ENCODE assay signal across 26 mouse cellular contexts in genomic region chr5:101666091-101666490, GRCm38 (mm10). TPM values are rescaled to one million over a fixed set of nuclear protein-coding genes. Genes with fewer than 3 reads are reported as not detected.
DNase-seq lines count a peak whose midpoint lies in the region; ATAC-seq and TF ChIP-seq lines count a peak whose summit lies in the region.
"Had no signal": no experiment of that assay in that cellular context is flagged by ENCODE, and none has a peak within 500 bp of the region (broad histone marks: within the 10 kb centered on the region; RNA-seq: fewer than 3 reads in every experiment).

No protein-coding gene starts in this region.

- H3K36me3 ChIP-seq in heart, embryonic 13.5 days: no peaks in the 10 kb centered on the region
- no peaks in the 10 kb centered on the region for H3K36me3 ChIP-seq in lung, embryonic 15.5 days
- H3K36me3 ChIP-seq in testis, adult 2 months (ENCODE audit: control insufficient read depth, insufficient read depth, low read length): no peaks in the 10 kb centered on the region
- H3K36me3 ChIP-seq in neural tube, embryonic 15.5 days: no peaks in the 10 kb centered on the region
- H3K36me3 ChIP-seq: hindbrain, embryonic 15.5 days; limb, embryonic 13.5 days had no signal

- WGBS in heart, embryonic 13.5 days: 2% methylated on average over 9 of the region's 9 CpGs
- 5% methylated on average over 9 of the region's 9 CpGs for WGBS in lung, embryonic 15.5 days
- 2% methylated on average over 9 of the region's 9 CpGs for WGBS in neural tube, embryonic 15.5 days

- no peak for ATAC-seq in heart, embryonic 13.5 days (ENCODE audit: extremely low read depth, insufficient number of reproducible peaks, low FRiP score, low TSS enrichment)
- no peak for ATAC-seq in lung, embryonic 15.5 days (ENCODE audit: borderline replicate concordance, extremely low read depth, low FRiP score, low TSS enrichment)
- ATAC-seq in neural tube, embryonic 15.5 days (ENCODE audit: low FRiP score): no peak

- peaks cover 98% of the 10 kb centered on the region for H3K27me3 ChIP-seq in heart, embryonic 13.5 days (replicated peaks)
- H3K27me3 ChIP-seq in lung, embryonic 15.5 days: peaks cover 97% of the 10 kb centered on the region
- peaks cover 27% of the 10 kb centered on the region for H3K27me3 ChIP-seq in testis, adult 2 months (ENCODE audit: control insufficient read depth, insufficient read depth, low read length)
- peaks cover 81% of the 10 kb centered on the region for H3K27me3 ChIP-seq in neural tube, embryonic 15.5 days (replicated peaks)

- H3K27ac ChIP-seq in heart, embryonic 13.5 days (replicated peaks): no peak overlapping the region
- no peak overlapping the region for H3K27ac ChIP-seq in lung, embryonic 15.5 days
- no peak overlapping the region for H3K27ac ChIP-seq in testis, adult 2 months (ENCODE audit: control insufficient read depth, insufficient read depth, low read depth, low read length)
- H3K27ac ChIP-seq in neural tube, embryonic 15.5 days (replicated peaks): no peak overlapping the region
- H3K27ac ChIP-seq: limb, embryonic 13.5 days; liver, embryonic 14.5 days; stomach, postnatal 0 days had no signal

- no peak for TF ChIP-seq POLR2A in testis, adult 2 months (IDR thresholded peaks at IDR 0.05; ENCODE audit: control insufficient read depth, low read depth, low read length)

- H3K9me3 ChIP-seq in heart, embryonic 13.5 days: no peaks in the 10 kb centered on the region
- no peaks in the 10 kb centered on the region for H3K9me3 ChIP-seq in lung, embryonic 15.5 days
- no peaks in the 10 kb centered on the region for H3K9me3 ChIP-seq in neural tube, embryonic 15.5 days (replicated peaks)
- H3K9me3 ChIP-seq: hindbrain, embryonic 15.5 days; limb, embryonic 13.5 days had no signal

- no peak for DNase-seq in heart, adult 8-10 months (ENCODE audit: low spot score)
- DNase-seq in lung, postnatal 14 days: no peak
- no peak for DNase-seq in testis, postnatal 10 days (ENCODE audit: low spot score)
- DNase-seq in frontal cortex, adult 2 months (ENCODE audit: extremely low spot score in 1 of 2, low spot score in 1 of 2): no peak
- DNase-seq: adrenal gland, adult 8-10 months; cerebellum, adult 11-12 months; cerebellum, postnatal 10 days; lung, embryonic 14.5 days; lung, postnatal 4 days; right cerebral cortex, postnatal 14 days; thymus, postnatal 14 days had no signal

- peak overlapping the region; percentile 57 for H3K4me3 ChIP-seq in heart, embryonic 13.5 days
- no peak overlapping the region for H3K4me3 ChIP-seq in lung, embryonic 15.5 days
- peak overlapping the region; percentile 52 for H3K4me3 ChIP-seq in testis, adult 2 months (ENCODE audit: control insufficient read depth, low read depth, low read length)
- no peak overlapping the region; the same call in 1 of the 2 replicates for H3K4me3 ChIP-seq in neural tube, embryonic 15.5 days (replicated peaks)

- TF ChIP-seq CTCF in testis, adult 2 months (IDR thresholded peaks at IDR 0.05; ENCODE audit: control insufficient read depth, insufficient read depth, insufficient replicate concordance, low read depth, low read length): no peak

- no peak overlapping the region for H3K9ac ChIP-seq in heart, embryonic 13.5 days
- no peak overlapping the region for H3K9ac ChIP-seq in lung, embryonic 15.5 days
- no peak overlapping the region for H3K9ac ChIP-seq in neural tube, embryonic 15.5 days (replicated peaks)
- H3K9ac ChIP-seq: hindbrain, embryonic 15.5 days; limb, embryonic 13.5 days; liver, embryonic 14.5 days; lung, embryonic 14.5 days had no signal

- no peak overlapping the region for H3K4me2 ChIP-seq in heart, embryonic 13.5 days
- H3K4me2 ChIP-seq in lung, embryonic 15.5 days: peak overlapping the region; percentile 69; the same call in 1 of the 2 replicates
- H3K4me2 ChIP-seq in neural tube, embryonic 15.5 days: peak overlapping the region; percentile 51; the same call in 1 of the 2 replicates

- H3K4me1 ChIP-seq in heart, embryonic 13.5 days: peaks cover 30% of the 10 kb centered on the region
- peaks cover 26% of the 10 kb centered on the region for H3K4me1 ChIP-seq in lung, embryonic 15.5 days
- peaks cover 34% of the 10 kb centered on the region for H3K4me1 ChIP-seq in testis, adult 2 months (ENCODE audit: control insufficient read depth, insufficient read depth, low read length)
- peaks cover 24% of the 10 kb centered on the region for H3K4me1 ChIP-seq in neural tube, embryonic 15.5 days

RNA-seq across cellular contexts. Expression of gene Nkx6-1, which starts 1.3 kb away (rescaled TPM):
- 0.08 and 0.19 TPM in 2 replicates for polyA plus RNA-seq in heart, embryonic 13.5 days (2015; fragmentation: Nextera tagmentation; extraction: Ambion mirVana)
- under 1 TPM in 2 of 4 experiments, not detected in 2; 0.11 TPM for total RNA-seq in heart, adult 8-10 months (2022)
- 0.42 and 0.54 TPM in 2 replicates for polyA plus RNA-seq in lung, embryonic 15.5 days (2015; fragmentation: Nextera tagmentation; extraction: Ambion mirVana)
- 0.38 and 0.59 TPM in 2 replicates for polyA plus RNA-seq in testis, adult 2 months (2012; rRNA removed)
- polyA plus RNA-seq in neural tube, embryonic 15.5 days (2015; fragmentation: Nextera tagmentation; extraction: Ambion mirVana): 5.3 and 6.7 TPM in 2 replicates
- polyA plus RNA-seq in frontal cortex, adult 2 months (2012; rRNA removed): 0.06 and 0.18 TPM in 2 replicates
- total RNA-seq: gastrocnemius, adult 8-10 months; granulocyte monocyte progenitor cell, adult 5-6 weeks; megakaryocyte-erythroid progenitor cell, adult 5-6 weeks; MEL; neutrophil, adult 5-6 weeks had no signal
- polyA plus RNA-seq: C2C12; intestine, postnatal 0 days had no signal

Comparison
In these comparisons a context has a peak if more than half of its experiments do, and no peak if none do; other contexts are left out.
1. H3K4me3 ChIP-seq: peak in heart, embryonic 13.5 days (single experiment) and testis, adult 2 months (single experiment); none in lung, embryonic 15.5 days (single experiment) and neural tube, embryonic 15.5 days (single experiment).